Mouse (Mus musculus): ENCODE results near the gene Mtrex.

DNA sequence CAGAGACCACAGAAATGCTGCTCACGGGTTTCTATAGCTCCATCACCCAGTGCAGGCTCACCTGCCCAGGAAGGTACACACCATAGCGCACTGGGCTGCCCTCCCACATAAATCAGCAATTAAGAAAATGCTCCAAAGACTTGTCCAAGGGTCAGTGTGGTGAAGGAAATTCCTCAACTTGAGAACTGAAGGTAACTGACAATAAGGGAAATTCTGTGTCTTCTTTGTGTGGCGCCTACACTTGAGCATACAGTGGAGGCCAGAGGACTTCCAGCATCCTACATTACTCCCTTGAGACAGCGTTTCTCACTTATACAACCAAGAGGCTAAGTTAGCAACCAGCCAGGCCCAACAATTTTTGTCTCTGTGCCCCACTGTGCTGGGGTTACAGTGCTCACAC, 1.2 kb downstream of the Mtrex start:
- no peak for TF ChIP-seq CTCF (conservative IDR thresholded peaks at IDR 0.05; ENCODE audit: insufficient read depth, insufficient read length, low read depth, low read length)
- TF ChIP-seq POLR2A (IDR thresholded peaks at IDR 0.05; ENCODE audit: low read depth, low read length) = no peak
